Mouse (Mus musculus): ENCODE data around the gene Chad. TPM values are rescaled to one million over a fixed set of nuclear protein-coding genes. Genes with fewer than 3 reads are reported as not detected.

Chad gene
- polyA plus RNA-seq, 1 experiment from 2014 or later, result 0.49 TPM

DNA sequence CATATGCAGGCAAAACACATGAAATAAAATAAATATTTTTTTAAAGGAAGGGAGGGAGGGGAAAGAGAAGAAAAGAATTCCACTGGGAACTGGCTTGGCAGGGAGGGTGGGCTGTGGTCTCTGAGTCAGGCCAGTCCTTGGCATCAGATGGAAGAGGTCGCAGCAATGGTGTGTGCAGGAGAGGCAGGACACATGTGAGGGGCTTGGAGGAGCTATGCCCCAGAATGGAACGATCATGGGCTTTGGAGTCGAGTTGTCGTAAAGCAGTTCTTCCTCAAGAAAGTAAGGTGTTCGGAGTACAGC, 14.5 kb upstream of the Chad start:
- Histone ChIP-seq H3K4me3 (ENCODE audit: low read depth, low read length) (no peak overlapping the region), H3K36me3 (ENCODE audit: control insufficient read depth, insufficient read depth, low read length) (no peaks in the 10 kb centered on the region), H3K9ac (ENCODE audit: low read depth, low read length) (no peak overlapping the region), H3K9me3 (ENCODE audit: control insufficient read depth, low read length) (no peaks in the 10 kb centered on the region), H3K27me3 (ENCODE audit: control insufficient read depth, insufficient read depth, low read length) (no peaks in the 10 kb centered on the region), H3K4me2 (replicated peaks; ENCODE audit: low read depth, low read length) (no peak overlapping the region), H3K4me1 (replicated peaks; ENCODE audit: control insufficient read depth, insufficient read depth, low read length) (peaks cover 4% of the 10 kb centered on the region; the same call in 1 of the 2 replicates), H3K27ac (ENCODE audit: low read depth, low read length) (no peak overlapping the region)
- DNase-seq (ENCODE audit: low spot score), result no peak
- ATAC-seq (ENCODE audit: low FRiP score), result no peak
- 91% methylated on average over 5 of the region's 5 CpGs for WGBS

DNA sequence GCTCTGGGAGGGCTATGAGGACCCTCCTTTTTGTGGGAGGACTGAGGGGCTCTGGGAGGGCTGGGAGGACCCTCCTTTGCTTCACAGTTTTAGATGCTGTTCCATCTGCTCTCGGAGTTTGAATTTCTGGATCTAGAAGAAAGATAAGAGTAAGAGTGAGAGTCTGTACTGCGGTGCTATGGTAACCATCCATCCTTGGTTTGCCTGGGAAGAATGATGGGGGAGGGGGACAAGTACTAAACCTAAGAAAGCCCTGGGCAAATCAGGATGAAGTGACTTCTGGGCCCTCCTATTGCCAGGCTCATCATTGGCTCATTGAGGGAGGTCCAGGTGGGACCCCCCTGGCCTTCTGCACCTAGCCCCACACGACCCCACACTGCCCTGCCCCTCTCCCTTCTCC, 6.6 kb upstream of the Chad start:
- H3K4me3 ChIP-seq (ENCODE audit: low read depth, low read length), result no peak overlapping the region
- ATAC-seq (ENCODE audit: low FRiP score) (no peak), DNase-seq (ENCODE audit: low spot score) (no peak)
- H3K36me3 ChIP-seq (ENCODE audit: control insufficient read depth, insufficient read depth, low read length), result no peaks in the 10 kb centered on the region
- WGBS, result 83% methylated on average over 3 of the region's 3 CpGs
- no peaks in the 10 kb centered on the region for H3K27me3 ChIP-seq (ENCODE audit: control insufficient read depth, insufficient read depth, low read length)
- no peak overlapping the region for H3K27ac ChIP-seq (ENCODE audit: low read depth, low read length)
- no peak overlapping the region for H3K9ac ChIP-seq (ENCODE audit: low read depth, low read length)
- no peaks in the 10 kb centered on the region for H3K4me1 ChIP-seq (replicated peaks; ENCODE audit: control insufficient read depth, insufficient read depth, low read length)
- no peak overlapping the region for H3K4me2 ChIP-seq (replicated peaks; ENCODE audit: low read depth, low read length)
- no peaks in the 10 kb centered on the region for H3K9me3 ChIP-seq (ENCODE audit: control insufficient read depth, low read length)

DNA sequence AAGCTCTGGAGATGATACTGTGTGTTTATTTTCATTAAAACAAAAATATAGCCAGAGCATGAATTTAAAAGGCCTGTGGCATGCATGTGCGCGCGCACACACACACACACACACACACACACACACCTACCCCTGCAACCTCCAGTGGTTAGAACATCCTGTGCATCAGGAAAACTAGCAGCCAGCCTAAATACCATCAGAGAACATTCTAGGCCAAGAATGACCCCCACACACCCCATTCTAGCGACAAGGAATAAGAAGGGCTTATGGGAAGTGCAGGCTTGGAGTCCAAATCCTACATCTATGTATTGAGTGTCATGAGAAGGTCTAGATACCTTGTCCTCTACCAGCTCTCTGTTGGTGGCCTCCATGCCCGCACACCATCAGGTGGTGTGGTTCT, 1.5 kb upstream of the Chad start:
- H3K27me3 ChIP-seq (ENCODE audit: control insufficient read depth, insufficient read depth, low read length), result peaks cover 22% of the 10 kb centered on the region
- H3K36me3 ChIP-seq (ENCODE audit: control insufficient read depth, insufficient read depth, low read length), result no peaks in the 10 kb centered on the region
- ATAC-seq (ENCODE audit: low FRiP score) (no peak), DNase-seq (ENCODE audit: low spot score) (no peak)
- WGBS, result 92% methylated on average over 5 of the region's 5 CpGs
- peaks cover 3% of the 10 kb centered on the region; the same call in 1 of the 2 replicates for H3K4me1 ChIP-seq (replicated peaks; ENCODE audit: control insufficient read depth, insufficient read depth, low read length)
- no peak overlapping the region for H3K4me3 ChIP-seq (ENCODE audit: low read depth, low read length)
- no peak overlapping the region for H3K4me2 ChIP-seq (replicated peaks; ENCODE audit: low read depth, low read length)
- H3K9ac ChIP-seq (ENCODE audit: low read depth, low read length), result no peak overlapping the region
- no peak overlapping the region for H3K27ac ChIP-seq (ENCODE audit: low read depth, low read length)
- H3K9me3 ChIP-seq (ENCODE audit: control insufficient read depth, low read length), result no peaks in the 10 kb centered on the region

DNA sequence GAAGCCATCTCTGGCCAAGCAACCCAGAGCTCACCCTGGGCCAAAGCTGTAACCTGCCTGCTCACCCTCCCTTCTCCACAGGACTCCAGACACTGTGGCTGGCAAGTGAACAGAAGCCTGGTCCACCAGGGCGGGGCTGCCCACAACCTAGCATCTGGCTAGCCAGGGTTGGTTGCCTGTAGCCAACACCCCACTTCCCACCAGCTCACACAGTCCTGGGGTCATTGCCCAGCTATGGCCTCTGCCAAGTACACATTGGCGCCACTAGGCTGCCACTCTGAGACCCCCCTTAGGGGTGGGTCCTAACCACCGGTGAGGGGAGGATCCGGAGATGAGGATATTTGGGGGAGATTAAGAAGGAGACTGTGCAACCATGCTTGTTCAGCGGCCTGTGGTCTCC, 1.0 kb upstream of the Chad start:
- no peak overlapping the region for H3K4me3 ChIP-seq (ENCODE audit: low read depth, low read length)
- peak; percentile 33; the same call in 1 of the 2 replicates for ATAC-seq (ENCODE audit: low FRiP score)
- H3K27ac ChIP-seq (ENCODE audit: low read depth, low read length), result no peak overlapping the region

DNA sequence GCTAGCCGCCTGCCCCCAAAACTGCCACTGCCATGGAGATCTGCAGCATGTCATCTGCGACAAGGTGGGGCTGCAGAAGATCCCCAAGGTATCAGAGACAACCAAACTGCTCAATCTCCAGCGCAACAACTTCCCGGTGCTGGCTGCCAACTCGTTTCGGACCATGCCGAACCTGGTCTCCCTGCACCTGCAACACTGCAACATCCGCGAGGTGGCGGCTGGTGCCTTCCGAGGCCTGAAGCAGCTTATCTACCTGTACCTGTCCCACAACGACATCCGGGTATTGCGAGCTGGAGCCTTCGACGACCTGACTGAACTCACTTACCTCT, 268 bp downstream of the Chad start:
- peaks cover 22% of the 10 kb centered on the region for H3K27me3 ChIP-seq (ENCODE audit: control insufficient read depth, insufficient read depth, low read length)
- H3K4me2 ChIP-seq (replicated peaks; ENCODE audit: low read depth, low read length), result peak overlapping the region; percentile 38
- 11% methylated on average over 16 of the region's 16 CpGs for WGBS
- no peak overlapping the region; the same call in 1 of the 2 replicates for H3K9ac ChIP-seq (ENCODE audit: low read depth, low read length)
- peaks cover 3% of the 10 kb centered on the region; the same call in 1 of the 2 replicates for H3K4me1 ChIP-seq (replicated peaks; ENCODE audit: control insufficient read depth, insufficient read depth, low read length)
- no peak overlapping the region for H3K27ac ChIP-seq (ENCODE audit: low read depth, low read length)
- DNase-seq (ENCODE audit: low spot score) (peak; percentile 37), ATAC-seq (ENCODE audit: low FRiP score) (no peak)
- H3K9me3 ChIP-seq (ENCODE audit: control insufficient read depth, low read length), result no peaks in the 10 kb centered on the region
- H3K4me3 ChIP-seq (ENCODE audit: low read depth, low read length), result peak overlapping the region; percentile 23; the same call in 1 of the 2 replicates
- no peaks in the 10 kb centered on the region for H3K36me3 ChIP-seq (ENCODE audit: control insufficient read depth, insufficient read depth, low read length)

More for the DNA sequence above, 1.0 kb upstream of the Chad start:
- Histone ChIP-seq H3K9me3 (ENCODE audit: control insufficient read depth, low read length) (no peaks in the 10 kb centered on the region), H3K4me2 (replicated peaks; ENCODE audit: low read depth, low read length) (no peak overlapping the region; the same call in 1 of the 2 replicates), H3K4me1 (replicated peaks; ENCODE audit: control insufficient read depth, insufficient read depth, low read length) (peaks cover 3% of the 10 kb centered on the region; the same call in 1 of the 2 replicates), H3K9ac (ENCODE audit: low read depth, low read length) (no peak overlapping the region; the same call in 1 of the 2 replicates), H3K36me3 (ENCODE audit: control insufficient read depth, insufficient read depth, low read length) (no peaks in the 10 kb centered on the region), H3K27me3 (ENCODE audit: control insufficient read depth, insufficient read depth, low read length) (peaks cover 22% of the 10 kb centered on the region)
- no peak for DNase-seq (ENCODE audit: low spot score)
- 52% methylated on average over 5 of the region's 5 CpGs for WGBS

DNA sequence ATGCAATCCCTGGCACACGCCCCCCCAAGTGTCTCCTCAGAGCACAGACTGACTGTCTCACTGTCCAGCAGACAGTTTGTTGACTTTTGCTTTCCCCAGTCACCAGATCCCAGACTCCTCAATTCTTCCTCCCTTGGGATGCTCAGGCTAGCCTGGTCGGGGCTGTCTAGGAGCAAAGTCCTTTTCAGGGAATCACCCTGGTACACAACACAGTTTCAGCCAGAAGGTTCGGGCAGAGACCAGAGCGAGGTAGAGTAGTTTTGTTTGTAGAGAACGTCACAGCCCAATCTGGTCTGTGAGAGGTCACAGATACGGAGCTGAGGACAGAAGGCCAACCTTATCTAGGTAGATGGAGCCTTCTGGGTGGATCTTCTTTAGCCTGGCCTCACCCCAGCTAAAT, 1.7 kb downstream of the Chad start:
- 74% methylated on average over 6 of the region's 6 CpGs for WGBS
- Histone ChIP-seq H3K9me3 (ENCODE audit: control insufficient read depth, low read length) (no peaks in the 10 kb centered on the region), H3K9ac (ENCODE audit: low read depth, low read length) (no peak overlapping the region), H3K36me3 (ENCODE audit: control insufficient read depth, insufficient read depth, low read length) (no peaks in the 10 kb centered on the region), H3K4me2 (replicated peaks; ENCODE audit: low read depth, low read length) (no peak overlapping the region), H3K27me3 (ENCODE audit: control insufficient read depth, insufficient read depth, low read length) (peaks cover 22% of the 10 kb centered on the region), H3K27ac (ENCODE audit: low read depth, low read length) (no peak overlapping the region), H3K4me3 (ENCODE audit: low read depth, low read length) (no peak overlapping the region), H3K4me1 (replicated peaks; ENCODE audit: control insufficient read depth, insufficient read depth, low read length) (peaks cover 6% of the 10 kb centered on the region; the same call in 1 of the 2 replicates)
- ATAC-seq (ENCODE audit: low FRiP score), result no peak
- DNase-seq (ENCODE audit: low spot score), result no peak

DNA sequence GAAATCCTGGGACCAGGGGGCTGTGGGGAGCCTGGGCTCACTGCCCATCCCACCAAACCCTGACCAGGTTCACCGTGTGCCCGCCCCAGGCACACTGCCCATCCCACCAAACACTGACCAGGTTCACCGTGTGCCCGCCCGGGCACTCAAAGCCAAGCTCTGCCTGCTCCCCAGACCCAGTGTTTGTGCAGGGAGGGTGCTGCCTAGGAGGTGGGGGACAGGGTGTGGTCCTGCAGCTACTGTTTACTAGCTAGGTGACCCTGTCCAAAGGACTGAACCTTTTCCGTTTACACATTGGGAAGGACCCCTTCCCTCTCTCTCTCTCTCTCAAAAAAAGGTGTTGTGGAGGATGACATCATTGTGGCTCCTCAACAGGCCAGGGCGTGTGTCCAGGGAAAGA, 2.5 kb downstream of the Chad start:
- Histone ChIP-seq H3K9ac (ENCODE audit: low read depth, low read length) (no peak overlapping the region), H3K27me3 (ENCODE audit: control insufficient read depth, insufficient read depth, low read length) (peaks cover 22% of the 10 kb centered on the region), H3K4me1 (replicated peaks; ENCODE audit: control insufficient read depth, insufficient read depth, low read length) (peaks cover 6% of the 10 kb centered on the region; the same call in 1 of the 2 replicates), H3K27ac (ENCODE audit: low read depth, low read length) (no peak overlapping the region), H3K4me3 (ENCODE audit: low read depth, low read length) (no peak overlapping the region), H3K4me2 (replicated peaks; ENCODE audit: low read depth, low read length) (no peak overlapping the region), H3K36me3 (ENCODE audit: control insufficient read depth, insufficient read depth, low read length) (no peaks in the 10 kb centered on the region), H3K9me3 (ENCODE audit: control insufficient read depth, low read length) (no peaks in the 10 kb centered on the region)
- no peak for DNase-seq (ENCODE audit: low spot score)
- 86% methylated on average over 7 of the region's 7 CpGs for WGBS
- no peak for ATAC-seq (ENCODE audit: low FRiP score)

DNA sequence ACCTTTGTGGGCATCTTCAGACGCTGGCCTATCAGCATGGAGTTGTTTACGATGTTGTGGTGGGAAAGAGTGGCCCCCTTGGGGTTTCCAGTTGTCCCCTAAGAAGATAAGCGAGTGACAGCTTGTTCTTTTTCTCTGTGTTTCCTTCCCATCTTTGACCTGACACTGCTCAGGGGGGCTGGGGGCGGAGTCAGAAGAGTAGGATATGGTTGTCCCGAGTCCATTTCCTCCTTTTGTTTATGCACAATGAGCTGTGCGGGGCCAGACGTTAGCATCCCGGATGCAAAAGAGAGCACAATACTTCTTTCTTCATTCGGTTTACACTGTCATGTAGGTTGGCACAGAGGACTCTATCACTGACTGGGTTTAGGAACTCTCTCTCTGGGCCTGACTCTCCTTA, 5.8 kb downstream of the Chad start:
- Histone ChIP-seq H3K4me3 (ENCODE audit: low read depth, low read length) (no peak overlapping the region), H3K9me3 (ENCODE audit: control insufficient read depth, low read length) (no peaks in the 10 kb centered on the region), H3K9ac (ENCODE audit: low read depth, low read length) (no peak overlapping the region), H3K36me3 (ENCODE audit: control insufficient read depth, insufficient read depth, low read length) (no peaks in the 10 kb centered on the region), H3K27me3 (ENCODE audit: control insufficient read depth, insufficient read depth, low read length) (peaks cover 5% of the 10 kb centered on the region), H3K4me1 (replicated peaks; ENCODE audit: control insufficient read depth, insufficient read depth, low read length) (0 out of 2 replicates have a peak, but pooled peaks cover 2% of the 10 kb centered on the region), H3K4me2 (replicated peaks; ENCODE audit: low read depth, low read length) (no peak overlapping the region), H3K27ac (ENCODE audit: low read depth, low read length) (no peak overlapping the region)
- WGBS, result 52% methylated on average over 9 of the region's 9 CpGs
- DNase-seq (ENCODE audit: low spot score) (no peak), ATAC-seq (ENCODE audit: low FRiP score) (no peak)

DNA sequence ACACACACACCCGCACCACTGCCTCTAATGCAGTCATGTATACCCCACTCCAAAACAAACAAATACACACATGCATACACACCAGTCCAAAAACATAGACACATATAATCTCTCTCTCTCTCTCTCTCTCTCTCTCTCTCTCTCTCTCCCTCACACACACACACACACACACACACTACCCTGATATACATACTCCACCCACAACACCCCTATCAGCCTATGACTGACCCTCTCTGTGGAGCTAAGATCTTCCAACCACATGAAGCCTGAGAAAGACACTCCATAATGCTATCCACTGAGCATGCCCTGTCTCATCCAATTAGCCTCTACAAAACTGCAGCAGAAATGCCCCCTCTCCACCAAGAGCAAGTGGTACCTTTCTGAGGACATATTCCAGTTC, 7.0 kb downstream of the Chad start:
- H3K9me3 ChIP-seq (ENCODE audit: control insufficient read depth, low read length), result no peaks in the 10 kb centered on the region
- H3K4me2 ChIP-seq (replicated peaks; ENCODE audit: low read depth, low read length), result no peak overlapping the region
- 0 out of 2 replicates have a peak, but pooled peaks cover 2% of the 10 kb centered on the region for H3K4me1 ChIP-seq (replicated peaks; ENCODE audit: control insufficient read depth, insufficient read depth, low read length)
- no peaks in the 10 kb centered on the region for H3K36me3 ChIP-seq (ENCODE audit: control insufficient read depth, insufficient read depth, low read length)
- H3K9ac ChIP-seq (ENCODE audit: low read depth, low read length), result no peak overlapping the region
- ATAC-seq (ENCODE audit: low FRiP score) (no peak), DNase-seq (ENCODE audit: low spot score) (no peak)
- no peak overlapping the region for H3K4me3 ChIP-seq (ENCODE audit: low read depth, low read length)
- H3K27ac ChIP-seq (ENCODE audit: low read depth, low read length), result no peak overlapping the region
- H3K27me3 ChIP-seq (ENCODE audit: control insufficient read depth, insufficient read depth, low read length), result no peaks in the 10 kb centered on the region
- 93% methylated on average over 1 of the region's 1 CpGs for WGBS
